Mouse (Mus musculus): Measurements from ENCODE around the gene Cd70. TPM values are rescaled to one million over a fixed set of nuclear protein-coding genes. Genes with fewer than 3 reads are reported as not detected.
A peak's percentile ranks its signal among the peaks of the same experiment; 100 is the strongest.
"Not testable (repeated sequence)": the region's sequence is repeated elsewhere in the genome, so short reads cannot be mapped to it uniquely, and the experiment has no call there.

Cd70 gene
- total RNA-seq, 1 experiment from 2014 or later = not detected

GRCm38 (mm10) chr17:57134693-57135092 lies 14.9 kb downstream of the Cd70 start:
- no peak for DNase-seq

- DNase-seq = not testable (repeated sequence)
Observed at GRCm38 (mm10) chr17:57134021-57134420, 15.6 kb downstream of the Cd70 start.

GRCm38 (mm10) chr17:57131793-57132192 lies 17.8 kb downstream of the Cd70 start:
- DNase-seq = no peak

- no peak for DNase-seq
Observed at GRCm38 (mm10) chr17:57125853-57126622, 23.5 kb downstream of the Cd70 start.

- DNase-seq = no peak
Observed at GRCm38 (mm10) chr17:57124792-57125191, 24.8 kb downstream of the Cd70 start.

GRCm38 (mm10) chr17:57123192-57124118 lies 26.1 kb downstream of the Cd70 start:
- DNase-seq = no peak

- no peak for DNase-seq
Observed at GRCm38 (mm10) chr17:57121856-57122255, 27.7 kb downstream of the Cd70 start.

- peak; percentile 53 for DNase-seq
Observed at GRCm38 (mm10) chr17:57118524-57119349, 30.8 kb downstream of the Cd70 start.

GRCm38 (mm10) chr17:57116801-57117200 lies 32.8 kb downstream of the Cd70 start:
- DNase-seq = no peak

- no peak for DNase-seq
Observed at GRCm38 (mm10) chr17:57112768-57113474, 36.7 kb downstream of the Cd70 start.

- no peak for DNase-seq
Observed at GRCm38 (mm10) chr17:57110005-57110404, 39.6 kb downstream of the Cd70 start.

- peak; percentile 13 for DNase-seq
Observed at GRCm38 (mm10) chr17:57108666-57109171, 40.9 kb downstream of the Cd70 start.

- no peak for DNase-seq
Observed at GRCm38 (mm10) chr17:57108040-57108665, 41.4 kb downstream of the Cd70 start.

GRCm38 (mm10) chr17:57107064-57107463 lies 42.5 kb downstream of the Cd70 start:
- DNase-seq = no peak

- no peak for DNase-seq
Observed at GRCm38 (mm10) chr17:57106035-57106368, 43.6 kb downstream of the Cd70 start.

- DNase-seq = peak; percentile 13
Observed at GRCm38 (mm10) chr17:57105181-57106034, 44.2 kb downstream of the Cd70 start, which contains the start of gene Tnfsf9. Tnfsf9 (plus strand) TSS chr17:57105325.

GRCm38 (mm10) chr17:57104496-57104895 lies 45.1 kb downstream of the Cd70 start:
- no peak for DNase-seq

- DNase-seq = no peak
Observed at GRCm38 (mm10) chr17:57102276-57102675, 47.3 kb downstream of the Cd70 start.

- peak; percentile 52 for DNase-seq
Observed at GRCm38 (mm10) chr17:57099629-57100325, 49.8 kb downstream of the Cd70 start.
